Mouse (Mus musculus): ENCODE results near the gene Sync.

DNA sequence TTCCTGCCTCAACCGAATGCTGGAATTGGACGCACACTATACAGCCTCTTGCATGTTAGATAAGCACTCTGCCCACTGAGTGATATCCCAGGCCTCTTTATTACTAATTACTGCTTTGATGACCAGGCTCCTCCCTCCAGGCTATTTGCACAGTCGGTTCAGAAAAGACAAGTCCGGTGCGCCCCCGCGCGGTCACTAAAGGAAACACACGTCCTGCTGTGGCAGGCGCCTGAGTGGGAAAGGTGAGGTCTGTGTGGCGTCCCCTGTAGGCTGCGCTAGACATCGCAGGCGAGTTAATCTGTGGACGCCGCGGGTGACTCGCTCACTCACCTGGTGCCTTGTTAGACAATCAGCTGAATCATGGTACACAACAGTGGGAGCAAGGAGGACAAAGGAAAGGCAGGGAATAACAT is 11.0 kb upstream of the Sync start:
- peak; percentile 98 for TF ChIP-seq CTCF (IDR thresholded peaks at IDR 0.05; ENCODE audit: control insufficient read depth, insufficient read depth, low read length)
- TF ChIP-seq POLR2A (IDR thresholded peaks at IDR 0.05; ENCODE audit: borderline replicate concordance, control insufficient read depth, low read depth, low read length) = peak; percentile 30; the same call in 1 of the 2 replicates
